Mouse (Mus musculus) urinary bladder, postnatal 0 days (tissue): Measurements from ENCODE around the gene Ccne1. TPM values are rescaled to one million over a fixed set of nuclear protein-coding genes. Genes with fewer than 3 reads are reported as not detected.

Experiments
- polyA plus RNA-seq: library from polyadenylated mRNA; unstranded; fragments of >200 nt; fragmentation: Nextera tagmentation; extraction: Ambion mirVana; gene quantifications from 2 replicates; pipeline ENCODE4 v1.2.1, GENCODE M21; 2015

The Ccne1 gene
- polyA plus RNA-seq, result 10.6 and 14.5 TPM in 2 replicates

DNA sequence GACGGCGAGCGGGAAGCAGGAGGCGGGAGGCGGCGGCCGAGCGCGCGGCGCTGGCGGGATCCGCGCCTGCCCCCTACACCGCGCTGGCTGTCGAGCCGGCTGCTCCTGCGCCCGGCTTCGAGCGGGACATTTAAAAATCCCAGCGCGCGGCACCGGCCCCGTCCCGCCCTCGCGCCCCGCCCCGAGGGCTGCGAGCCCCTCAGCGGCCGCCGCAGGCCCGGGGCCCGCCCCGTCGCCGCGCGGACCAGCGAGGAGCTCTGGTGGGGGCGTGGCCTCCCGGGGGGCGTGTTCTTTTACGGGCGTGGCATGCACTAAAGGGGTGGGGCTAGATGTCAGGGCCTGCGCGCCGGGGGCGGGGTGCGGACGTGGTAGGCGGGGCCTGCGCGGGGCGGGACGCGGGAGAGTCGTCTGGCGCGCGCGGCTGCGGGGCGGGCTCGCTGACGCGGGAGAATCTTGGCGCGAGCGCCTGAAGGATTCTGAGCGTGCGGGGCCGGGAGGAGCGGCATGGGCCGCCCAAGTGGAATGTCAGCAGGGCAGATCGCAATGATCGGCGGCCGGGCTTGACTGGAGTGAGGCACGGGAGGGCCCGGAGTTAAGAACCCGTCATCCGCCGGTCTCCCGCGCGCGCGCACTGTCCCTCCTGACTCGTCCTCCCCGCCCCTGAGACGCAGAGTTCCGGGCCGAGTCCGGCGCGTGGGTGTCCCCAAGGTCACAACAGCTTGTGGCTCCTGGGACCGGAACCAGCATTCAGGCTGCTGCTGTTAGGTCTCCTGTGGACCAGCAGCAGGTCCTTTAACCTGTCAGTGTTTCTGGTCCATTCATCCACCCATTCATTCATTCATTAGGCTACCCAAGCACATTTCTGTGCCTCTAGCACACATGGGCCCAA lies at the start of gene Ccne1:
Gene Ccne1, minus strand, starts transcription at position 164 of the 889 bp plus-strand sequence.

Other genes starting within 250 kb of the Ccne1 start
- gene Uri1, start 84.0 kb downstream of the Ccne1 start, polyA plus RNA-seq, result 29.6 and 30.5 TPM in 2 replicates
- gene 1600014C10Rik, start 75.7 kb upstream of the Ccne1 start, polyA plus RNA-seq, result 30.1 and 33.3 TPM in 2 replicates
- gene Plekhf1, start 120.5 kb upstream of the Ccne1 start, polyA plus RNA-seq, result 8.9 and 9.8 TPM in 2 replicates
- gene Pop4, start 163.9 kb upstream of the Ccne1 start, polyA plus RNA-seq, result 22.7 and 30.0 TPM in 2 replicates